Mouse (Mus musculus): ENCODE results near the gene Mdm1. TPM values are rescaled to one million over a fixed set of nuclear protein-coding genes. Genes with fewer than 3 reads are reported as not detected.

Mdm1 gene
- 3.9 and 4.4 TPM in 2 replicates for polyA plus RNA-seq (2015; fragmentation: Nextera tagmentation; extraction: Ambion mirVana)

DNA sequence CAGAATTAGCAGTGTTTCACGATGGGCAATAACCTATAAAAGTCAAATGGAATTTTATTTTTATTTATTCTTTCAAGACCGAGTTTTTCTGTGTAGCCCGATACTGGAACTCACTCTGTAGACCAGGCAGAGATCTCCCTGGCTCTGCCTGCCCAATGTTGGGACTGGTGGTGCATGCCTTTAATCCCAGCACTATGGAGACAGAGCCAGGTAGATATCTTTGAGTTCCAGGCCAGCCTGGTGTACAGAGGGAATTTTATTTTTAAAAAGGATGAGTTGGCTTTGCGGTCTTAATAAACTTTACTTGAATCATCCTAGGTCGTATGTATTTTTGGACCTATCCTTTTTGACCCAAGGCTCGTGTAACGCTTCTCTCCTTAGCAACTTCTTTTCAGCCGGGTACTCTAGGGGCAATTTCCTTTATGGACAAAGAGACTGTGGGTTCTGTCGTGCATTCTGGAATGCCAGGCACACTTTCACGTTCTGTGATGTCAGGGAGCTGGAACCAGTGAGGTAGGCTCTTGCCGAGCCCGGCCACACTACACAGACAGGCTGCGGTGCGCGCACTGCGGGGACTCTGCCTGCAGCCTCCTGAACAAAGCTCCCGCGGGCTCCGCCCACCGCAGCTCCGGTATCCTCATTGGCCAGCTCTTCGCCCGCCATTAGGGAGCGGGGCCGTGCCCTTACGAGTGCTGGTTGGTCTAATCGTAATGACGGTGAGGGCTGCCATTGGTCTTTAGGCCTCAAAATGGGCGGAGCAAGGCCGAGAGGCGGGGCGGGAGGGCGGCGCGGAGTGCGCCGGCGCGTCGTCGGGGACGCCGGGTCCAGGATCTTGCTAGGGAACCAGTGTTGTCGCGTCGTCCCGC is at the start of gene Mdm1:
Gene Mdm1 (plus strand): TSS at position 794 of the 866 bp plus-strand sequence.
- Histone ChIP-seq H3K4me1 (replicated peaks; ENCODE audit: control insufficient read depth, insufficient read depth, low read length) (0 out of 2 replicates have a peak, but pooled peaks cover 4% of the 10 kb centered on the region), H3K36me3 (ENCODE audit: control insufficient read depth, insufficient read depth) (no peaks in the 10 kb centered on the region), H3K4me2 (replicated peaks; ENCODE audit: low read depth) (peak within 1 kb of the TSS; percentile 87), H3K4me3 (ENCODE audit: low read depth, low read length) (peak within 1 kb of the TSS; percentile 58), H3K27ac (ENCODE audit: low read depth, low read length) (no peak within 1 kb of the TSS), H3K9ac (ENCODE audit: low read depth, low read length) (peak within 1 kb of the TSS; percentile 35), H3K9me3 (ENCODE audit: control insufficient read depth) (no peaks in the 10 kb centered on the region), H3K27me3 (replicated peaks; ENCODE audit: control insufficient read depth, insufficient read depth, low read length) (no peaks in the 10 kb centered on the region)
- 4% methylated on average over 47 of the region's 47 CpGs for WGBS
- no peak for TF ChIP-seq CTCF (IDR thresholded peaks at IDR 0.05; ENCODE audit: low read depth)
- ATAC-seq, result peak; percentile 100

DNA sequence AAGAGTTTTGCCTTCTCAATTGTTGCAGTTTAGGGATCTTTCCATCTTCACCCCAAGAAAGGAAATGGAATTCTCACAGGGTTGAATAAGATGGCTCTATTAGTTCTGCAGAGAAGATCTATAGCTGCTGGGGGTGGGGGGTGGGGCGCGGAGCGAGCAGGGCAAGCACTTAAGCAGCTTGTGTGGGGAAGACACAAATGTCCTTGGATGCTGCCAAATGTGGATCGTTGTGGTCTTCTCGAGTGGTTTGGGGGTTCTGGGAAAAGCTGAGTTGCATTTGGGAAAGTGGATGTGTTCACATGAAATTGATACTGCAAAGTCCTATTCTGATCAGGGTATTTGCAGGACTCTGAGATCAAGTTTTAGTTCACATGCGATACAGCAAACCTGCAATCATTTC is 48.9 kb upstream of the Mdm1 start:
- no peak overlapping the region for H3K27ac ChIP-seq (ENCODE audit: low read depth, low read length)
- TF ChIP-seq CTCF (IDR thresholded peaks at IDR 0.05; ENCODE audit: low read depth), result no peak
- H3K9me3 ChIP-seq (ENCODE audit: control insufficient read depth), result no peaks in the 10 kb centered on the region
- no peaks in the 10 kb centered on the region for H3K4me1 ChIP-seq (replicated peaks; ENCODE audit: control insufficient read depth, insufficient read depth, low read length)
- no peak overlapping the region for H3K4me2 ChIP-seq (replicated peaks; ENCODE audit: low read depth)
- H3K9ac ChIP-seq (ENCODE audit: low read depth, low read length), result no peak overlapping the region
- no peak overlapping the region for H3K4me3 ChIP-seq (ENCODE audit: low read depth, low read length)
- ATAC-seq, result no peak
- WGBS, result 77% methylated on average over 6 of the region's 6 CpGs
- H3K27me3 ChIP-seq (replicated peaks; ENCODE audit: control insufficient read depth, insufficient read depth, low read length), result no peaks in the 10 kb centered on the region
- no peaks in the 10 kb centered on the region for H3K36me3 ChIP-seq (ENCODE audit: control insufficient read depth, insufficient read depth)

DNA sequence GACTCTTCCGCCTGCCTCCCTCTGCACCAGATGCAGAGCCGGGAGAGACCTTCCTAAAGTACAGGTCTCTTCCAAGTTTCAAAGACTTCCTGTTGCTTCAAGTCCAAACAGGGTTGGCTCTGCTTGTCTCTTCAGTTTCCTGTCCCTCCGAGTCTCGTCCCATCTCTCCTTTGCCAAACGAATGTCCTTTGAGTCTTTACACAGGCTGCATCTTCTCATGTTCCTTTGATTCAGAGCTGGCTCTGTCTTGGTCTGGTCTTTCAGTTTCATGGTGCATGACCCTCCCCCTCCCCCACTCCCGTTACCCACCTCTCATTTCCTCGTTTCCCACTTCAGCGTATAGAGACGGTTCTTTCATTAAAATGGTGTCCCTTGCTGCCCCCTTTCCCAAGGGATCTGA is 47.9 kb upstream of the Mdm1 start:
- Histone ChIP-seq H3K9me3 (ENCODE audit: control insufficient read depth) (no peaks in the 10 kb centered on the region), H3K4me1 (replicated peaks; ENCODE audit: control insufficient read depth, insufficient read depth, low read length) (no peaks in the 10 kb centered on the region), H3K27me3 (replicated peaks; ENCODE audit: control insufficient read depth, insufficient read depth, low read length) (no peaks in the 10 kb centered on the region), H3K4me2 (replicated peaks; ENCODE audit: low read depth) (no peak overlapping the region), H3K27ac (ENCODE audit: low read depth, low read length) (no peak overlapping the region), H3K9ac (ENCODE audit: low read depth, low read length) (no peak overlapping the region), H3K4me3 (ENCODE audit: low read depth, low read length) (no peak overlapping the region), H3K36me3 (ENCODE audit: control insufficient read depth, insufficient read depth) (no peaks in the 10 kb centered on the region)
- ATAC-seq, result no peak
- 61% methylated on average over 9 of the region's 9 CpGs for WGBS
- no peak for TF ChIP-seq CTCF (IDR thresholded peaks at IDR 0.05; ENCODE audit: low read depth)

DNA sequence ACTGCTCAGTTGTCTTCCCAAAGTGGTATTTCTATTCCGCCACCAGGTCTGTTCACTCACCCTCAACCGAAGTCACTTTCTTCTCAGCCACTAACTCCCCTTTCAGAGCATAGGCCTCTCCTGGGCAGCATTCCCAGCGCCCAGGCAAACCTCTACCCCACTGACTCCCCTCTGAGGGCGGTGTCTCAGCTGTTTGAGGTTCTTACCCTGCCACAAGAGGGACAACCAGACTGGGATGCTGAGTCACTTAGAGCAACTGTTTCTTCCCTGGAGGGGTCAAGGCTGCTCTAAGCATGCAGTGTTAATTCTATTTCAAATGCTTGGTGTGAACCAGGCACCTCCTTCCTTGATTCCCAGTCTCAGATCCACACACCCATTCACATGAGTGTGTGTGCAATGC is 46.8 kb upstream of the Mdm1 start:
- Histone ChIP-seq H3K4me3 (ENCODE audit: low read depth, low read length) (no peak overlapping the region), H3K27ac (ENCODE audit: low read depth, low read length) (no peak overlapping the region), H3K36me3 (ENCODE audit: control insufficient read depth, insufficient read depth) (no peaks in the 10 kb centered on the region), H3K27me3 (replicated peaks; ENCODE audit: control insufficient read depth, insufficient read depth, low read length) (no peaks in the 10 kb centered on the region), H3K4me1 (replicated peaks; ENCODE audit: control insufficient read depth, insufficient read depth, low read length) (no peaks in the 10 kb centered on the region), H3K9ac (ENCODE audit: low read depth, low read length) (no peak overlapping the region), H3K9me3 (ENCODE audit: control insufficient read depth) (no peaks in the 10 kb centered on the region), H3K4me2 (replicated peaks; ENCODE audit: low read depth) (no peak overlapping the region)
- no peak for ATAC-seq
- no peak for TF ChIP-seq CTCF (IDR thresholded peaks at IDR 0.05; ENCODE audit: low read depth)
- WGBS, result 79% methylated on average over 4 of the region's 4 CpGs

DNA sequence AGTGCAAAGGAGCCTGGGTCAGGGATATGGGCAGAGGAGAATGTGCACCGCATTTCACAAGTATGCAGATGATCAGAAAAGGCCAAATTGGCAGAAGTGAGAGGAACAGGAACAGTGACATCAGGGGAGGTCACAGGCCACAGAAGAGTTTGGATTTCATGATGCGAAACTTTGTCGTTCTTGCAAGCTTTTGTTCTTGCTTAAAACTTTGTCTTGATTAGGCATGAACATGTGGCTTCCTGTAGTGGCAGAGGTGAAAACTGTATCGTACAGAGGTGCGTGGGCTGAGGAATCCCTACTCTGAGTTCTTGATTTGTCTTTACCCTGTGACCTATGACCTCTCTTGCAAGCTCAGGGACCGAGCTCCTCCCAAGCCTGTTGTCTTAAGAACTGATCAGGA is 45.4 kb upstream of the Mdm1 start:
- no peak overlapping the region for H3K27ac ChIP-seq (ENCODE audit: low read depth, low read length)

DNA sequence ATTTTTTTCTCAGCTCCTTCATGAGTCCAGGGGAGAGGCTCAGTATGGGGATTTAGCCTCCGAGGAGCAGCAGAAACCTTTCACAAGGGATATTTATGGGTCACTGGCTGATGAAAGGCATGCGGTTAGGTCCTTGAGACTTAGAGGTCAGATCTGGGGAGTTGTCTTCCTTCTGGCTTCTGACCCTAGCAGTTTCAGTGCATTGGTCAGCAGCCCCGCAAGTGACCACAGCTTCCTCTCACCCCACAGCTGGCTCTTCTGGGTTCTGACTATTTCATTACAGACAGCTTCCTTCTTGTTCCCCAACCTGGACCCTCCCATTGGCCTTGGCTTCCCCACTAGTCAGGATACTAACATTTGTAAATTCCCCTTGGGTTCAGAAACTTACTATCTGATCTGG is 43.7 kb upstream of the Mdm1 start:
- no peak for ATAC-seq
- Histone ChIP-seq H3K36me3 (ENCODE audit: control insufficient read depth, insufficient read depth) (no peaks in the 10 kb centered on the region), H3K4me1 (replicated peaks; ENCODE audit: control insufficient read depth, insufficient read depth, low read length) (no peaks in the 10 kb centered on the region), H3K27ac (ENCODE audit: low read depth, low read length) (no peak overlapping the region), H3K4me3 (ENCODE audit: low read depth, low read length) (no peak overlapping the region), H3K9ac (ENCODE audit: low read depth, low read length) (no peak overlapping the region), H3K27me3 (replicated peaks; ENCODE audit: control insufficient read depth, insufficient read depth, low read length) (no peaks in the 10 kb centered on the region), H3K9me3 (ENCODE audit: control insufficient read depth) (no peaks in the 10 kb centered on the region), H3K4me2 (replicated peaks; ENCODE audit: low read depth) (no peak overlapping the region)
- WGBS, result 75% methylated on average over 3 of the region's 3 CpGs
- TF ChIP-seq CTCF (IDR thresholded peaks at IDR 0.05; ENCODE audit: low read depth), result no peak

More for the DNA sequence above, 45.4 kb upstream of the Mdm1 start:
- 86% methylated on average over 6 of the region's 6 CpGs for WGBS
- Histone ChIP-seq H3K4me1 (replicated peaks; ENCODE audit: control insufficient read depth, insufficient read depth, low read length) (no peaks in the 10 kb centered on the region), H3K36me3 (ENCODE audit: control insufficient read depth, insufficient read depth) (no peaks in the 10 kb centered on the region), H3K27me3 (replicated peaks; ENCODE audit: control insufficient read depth, insufficient read depth, low read length) (no peaks in the 10 kb centered on the region), H3K9me3 (ENCODE audit: control insufficient read depth) (no peaks in the 10 kb centered on the region), H3K9ac (ENCODE audit: low read depth, low read length) (no peak overlapping the region), H3K4me2 (replicated peaks; ENCODE audit: low read depth) (no peak overlapping the region), H3K4me3 (ENCODE audit: low read depth, low read length) (no peak overlapping the region)
- TF ChIP-seq CTCF (IDR thresholded peaks at IDR 0.05; ENCODE audit: low read depth), result no peak
- no peak for ATAC-seq

All from intestine, postnatal 0 days (tissue).